Mouse (Mus musculus) embryonic facial prominence, embryonic 11.5 days (tissue): ENCODE measurements around the gene Iqgap1. TPM values are rescaled to one million over a fixed set of nuclear protein-coding genes. Genes with fewer than 3 reads are reported as not detected.

Experiments used
- ATAC-seq: fragments of 200-750 bp; cut with Nextera tagmentation; replicated peaks from 2 replicates; pipeline ENCODE4 v1.8.0; 2017; ENCODE audit warnings: low read depth; ENCODE audit not compliant: insufficient number of reproducible peaks, low FRiP score, low TSS enrichment
- DNase-seq: peaks from one replicate; pipeline ENCODE4 v3.0.0-alpha.2; 2015; ENCODE audit warnings: low spot score
- H3K27ac ChIP-seq: fragments of 300-500 bp; sonication (generic); replicated peaks from 2 replicates; pipeline ENCODE4 v1.5.1; 2014; ENCODE audit warnings: mild to moderate bottlenecking, low read depth, low read length, control low read depth
- H3K27me3 ChIP-seq: fragments of 300-500 bp; sonication (generic); 2 replicates; pipeline ENCODE4 v1.6.1; 2014; ENCODE audit warnings: mild to moderate bottlenecking, low read length, moderate library complexity, mixed read lengths; ENCODE audit not compliant: control insufficient read depth, insufficient read depth
- H3K36me3 ChIP-seq: fragments of 300-500 bp; sonication (generic); replicated peaks from 2 replicates; pipeline ENCODE4 v1.6.1; 2014; ENCODE audit warnings: low read depth, mild to moderate bottlenecking, low read length, moderate library complexity, mixed read lengths; ENCODE audit not compliant: control insufficient read depth, insufficient read depth
- H3K4me1 ChIP-seq: fragments of 300-500 bp; sonication (generic); 2 replicates; pipeline ENCODE4 v1.6.1; 2014; ENCODE audit warnings: low read length, mixed read lengths; ENCODE audit not compliant: control insufficient read depth, insufficient read depth
- H3K4me2 ChIP-seq: fragments of 300-500 bp; sonication (generic); 2 replicates; pipeline ENCODE4 v1.6.1; 2014; ENCODE audit warnings: low read depth, mild to moderate bottlenecking, control low read depth, low read length, moderate library complexity
- H3K4me3 ChIP-seq: fragments of 300-500 bp; sonication (generic); 2 replicates; pipeline ENCODE4 v1.5.1; 2014; ENCODE audit warnings: low read depth, low read length, control low read depth
- H3K9ac ChIP-seq: fragments of 300-500 bp; sonication (generic); replicated peaks from 2 replicates; pipeline ENCODE4 v1.6.1; 2014; ENCODE audit warnings: mild to moderate bottlenecking, control low read depth, low read length
- H3K9me3 ChIP-seq: fragments of 300-500 bp; sonication (generic); replicated peaks from 2 replicates; pipeline ENCODE4 v1.6.1; 2016; ENCODE audit warnings: mild to moderate bottlenecking, low read length, inconsistent platforms, mixed read lengths; ENCODE audit not compliant: control insufficient read depth
- WGBS: fragments of 180-500 bp; shearing (Covaris S2); extraction: QIAGEN DNeasy Blood & Tissue Kit; methylation state at CpG from one replicate; pipeline ENCODE4 v1.1.7; 2014; 5-methylcytosine and 5-hydroxymethylcytosine counted together
- polyA plus RNA-seq: library from polyadenylated mRNA; unstranded; fragments of >200 nt; fragmentation: Nextera tagmentation; extraction: Ambion mirVana; gene quantifications from 2 replicates; pipeline ENCODE4 v1.2.1, GENCODE M21; 2014

Iqgap1 gene
- polyA plus RNA-seq, 1 experiment from 2014 or later: 30.4 TPM

DNA sequence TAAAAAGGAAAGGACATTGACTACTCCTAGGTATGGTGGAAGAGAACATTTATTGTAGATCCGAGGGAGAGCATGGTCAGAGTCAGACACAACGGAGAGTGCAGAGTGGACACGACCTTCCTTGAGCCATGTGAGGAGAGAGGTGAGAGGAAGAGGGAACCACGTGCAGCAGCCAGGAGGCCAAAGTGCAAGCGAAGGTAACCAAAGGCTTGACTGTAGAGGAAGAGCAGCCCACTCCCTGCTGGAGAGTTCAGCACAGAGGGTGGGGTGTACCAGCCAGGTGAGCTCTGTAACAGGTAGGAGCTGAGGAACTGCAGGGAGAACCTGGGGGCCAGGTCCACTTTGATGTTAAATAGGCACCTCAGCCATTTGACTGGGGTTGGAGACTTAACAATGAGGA is 16.4 kb upstream of the Iqgap1 start:
- DNase-seq (no peak), ATAC-seq (no peak)
- H3K9me3 ChIP-seq: no peaks in the 10 kb centered on the region
- H3K4me2 ChIP-seq: no peak overlapping the region
- H3K4me1 ChIP-seq: no peaks in the 10 kb centered on the region
- H3K36me3 ChIP-seq: no peaks in the 10 kb centered on the region
- H3K9ac ChIP-seq: no peak overlapping the region
- no peak overlapping the region for H3K27ac ChIP-seq
- 65% methylated on average over 5 of the region's 5 CpGs for WGBS
- no peak overlapping the region for H3K4me3 ChIP-seq
- no peaks in the 10 kb centered on the region for H3K27me3 ChIP-seq

DNA sequence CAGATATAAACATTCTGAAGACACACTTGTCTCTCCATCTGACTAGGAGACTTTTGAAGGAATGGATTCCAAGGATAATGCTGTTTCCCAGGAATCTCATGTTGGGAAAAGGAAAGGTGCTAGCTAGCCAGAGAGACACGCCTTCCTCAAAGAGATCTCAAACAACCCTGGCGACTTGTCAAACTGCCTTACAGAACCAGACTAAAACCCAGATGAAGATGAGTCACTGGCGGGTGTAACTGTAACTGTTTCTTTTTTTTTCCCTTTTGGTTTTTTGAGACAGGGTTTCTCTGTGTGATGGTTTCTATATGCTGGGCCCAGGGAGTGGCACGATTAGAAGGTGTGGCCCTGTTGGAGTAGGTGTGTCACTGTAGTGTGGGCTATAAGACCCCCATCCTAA is 15.2 kb upstream of the Iqgap1 start:
- H3K27me3 ChIP-seq: no peaks in the 10 kb centered on the region

DNA sequence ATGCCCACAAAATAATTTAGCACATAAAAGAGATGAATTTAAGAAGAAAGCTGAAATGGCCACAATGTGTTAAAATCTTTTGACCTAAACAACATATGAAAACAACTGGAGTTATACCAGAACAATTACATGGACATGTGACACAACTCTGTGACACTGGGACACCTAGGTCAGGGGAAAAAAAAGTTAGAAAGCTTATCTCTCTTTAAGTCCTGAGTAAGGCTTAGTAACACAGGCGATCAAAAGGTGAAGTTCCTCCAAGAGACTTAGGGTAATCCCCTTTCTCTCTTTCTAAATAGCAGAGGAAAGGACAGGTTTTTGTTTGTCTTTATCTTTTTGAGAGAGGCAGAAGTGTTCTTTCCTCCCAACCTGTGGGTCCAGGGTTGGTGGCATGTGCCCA is 14.5 kb upstream of the Iqgap1 start:
- H3K4me1 ChIP-seq: no peaks in the 10 kb centered on the region; the same call in 1 of the 2 replicates
- no peak overlapping the region for H3K4me3 ChIP-seq
- H3K27me3 ChIP-seq: no peaks in the 10 kb centered on the region
- H3K36me3 ChIP-seq: no peaks in the 10 kb centered on the region
- H3K4me2 ChIP-seq: no peak overlapping the region
- H3K27ac ChIP-seq: no peak overlapping the region
- ATAC-seq: no peak
- no peak for DNase-seq
- no peaks in the 10 kb centered on the region for H3K9me3 ChIP-seq
- 44% methylated on average over 1 of the region's 1 CpGs for WGBS
- H3K9ac ChIP-seq: no peak overlapping the region

More for the DNA sequence above, 15.2 kb upstream of the Iqgap1 start:
- no peak overlapping the region for H3K4me2 ChIP-seq
- H3K4me3 ChIP-seq: no peak overlapping the region
- H3K27ac ChIP-seq: no peak overlapping the region
- no peaks in the 10 kb centered on the region for H3K36me3 ChIP-seq
- no peaks in the 10 kb centered on the region for H3K9me3 ChIP-seq
- 77% methylated on average over 4 of the region's 4 CpGs for WGBS
- H3K4me1 ChIP-seq: no peaks in the 10 kb centered on the region
- DNase-seq (no peak), ATAC-seq (no peak)
- H3K9ac ChIP-seq: no peak overlapping the region

DNA sequence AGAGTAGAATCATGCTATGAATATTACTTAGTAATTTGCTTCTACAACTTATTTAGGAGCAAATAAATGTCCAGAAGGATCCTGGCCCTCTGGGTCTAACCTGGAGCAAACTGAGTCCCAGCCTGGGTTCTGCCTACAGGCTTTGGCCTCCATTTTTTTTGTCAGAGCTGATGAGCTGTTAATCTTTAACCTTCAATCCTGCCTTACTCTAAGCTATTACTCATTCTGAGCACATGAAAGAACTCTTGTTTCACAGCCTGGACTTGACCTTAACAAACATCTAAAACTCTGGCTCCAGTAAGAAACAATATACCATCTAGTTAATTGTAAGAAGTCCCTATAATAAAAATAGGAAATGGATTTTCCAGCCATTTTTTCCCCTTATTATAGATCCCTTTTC is 14.0 kb upstream of the Iqgap1 start:
- H3K4me2 ChIP-seq: no peak overlapping the region
- H3K27ac ChIP-seq: no peak overlapping the region
- H3K4me1 ChIP-seq: no peaks in the 10 kb centered on the region; the same call in 1 of the 2 replicates
- no peaks in the 10 kb centered on the region for H3K9me3 ChIP-seq
- no peak overlapping the region for H3K4me3 ChIP-seq
- H3K9ac ChIP-seq: no peak overlapping the region
- no peaks in the 10 kb centered on the region for H3K36me3 ChIP-seq
- H3K27me3 ChIP-seq: no peaks in the 10 kb centered on the region
- ATAC-seq (no peak), DNase-seq (no peak)

DNA sequence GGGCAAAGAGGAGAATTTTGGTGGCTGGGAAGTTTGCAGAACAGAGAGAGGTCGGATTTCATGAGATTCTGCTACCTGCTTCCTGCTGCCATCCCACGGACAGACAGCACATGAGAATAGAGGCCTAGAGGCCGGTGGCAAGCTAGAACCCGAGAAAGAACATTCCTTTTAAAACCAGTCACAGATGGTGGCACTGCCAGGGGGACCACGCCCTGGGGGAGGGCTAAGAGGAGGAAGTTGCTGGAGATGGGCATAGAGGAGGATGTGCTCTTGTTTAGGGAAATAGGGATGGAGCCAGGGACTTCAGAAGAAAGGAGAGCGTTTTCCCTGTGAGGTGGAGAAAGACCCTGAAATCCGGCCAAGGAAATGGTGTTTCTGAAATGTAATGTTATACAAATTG is 12.5 kb upstream of the Iqgap1 start:
- no peaks in the 10 kb centered on the region for H3K9me3 ChIP-seq
- H3K9ac ChIP-seq: no peak overlapping the region
- H3K27me3 ChIP-seq: no peaks in the 10 kb centered on the region
- DNase-seq (no peak), ATAC-seq (no peak)
- H3K36me3 ChIP-seq: no peaks in the 10 kb centered on the region
- 31% methylated on average over 7 of the region's 7 CpGs for WGBS
- no peak overlapping the region for H3K4me2 ChIP-seq
- no peak overlapping the region for H3K27ac ChIP-seq
- no peak overlapping the region for H3K4me3 ChIP-seq
- H3K4me1 ChIP-seq: no peaks in the 10 kb centered on the region; the same call in 1 of the 2 replicates

DNA sequence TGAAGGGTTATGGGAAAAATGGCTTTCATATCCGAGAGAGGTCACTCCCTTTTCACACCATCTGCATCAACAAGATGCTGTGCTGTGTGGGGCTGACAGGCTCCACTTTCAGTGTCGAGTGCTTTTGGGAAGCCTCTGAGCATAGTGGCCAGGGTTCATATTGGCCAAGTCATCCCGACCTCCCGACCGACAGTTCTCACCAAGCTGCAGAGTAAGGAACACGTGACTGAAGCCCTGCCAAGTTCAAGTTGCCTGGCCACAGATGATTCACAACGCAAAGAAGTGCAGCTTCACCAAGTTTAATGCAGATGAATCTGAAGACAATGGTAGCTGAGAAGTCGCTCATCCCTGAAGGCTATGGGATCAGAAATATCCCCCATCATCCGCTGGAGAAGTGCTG is 12.0 kb upstream of the Iqgap1 start:
- ATAC-seq: no peak
- no peak overlapping the region for H3K4me3 ChIP-seq
- WGBS: 58% methylated on average over 9 of the region's 9 CpGs

DNA sequence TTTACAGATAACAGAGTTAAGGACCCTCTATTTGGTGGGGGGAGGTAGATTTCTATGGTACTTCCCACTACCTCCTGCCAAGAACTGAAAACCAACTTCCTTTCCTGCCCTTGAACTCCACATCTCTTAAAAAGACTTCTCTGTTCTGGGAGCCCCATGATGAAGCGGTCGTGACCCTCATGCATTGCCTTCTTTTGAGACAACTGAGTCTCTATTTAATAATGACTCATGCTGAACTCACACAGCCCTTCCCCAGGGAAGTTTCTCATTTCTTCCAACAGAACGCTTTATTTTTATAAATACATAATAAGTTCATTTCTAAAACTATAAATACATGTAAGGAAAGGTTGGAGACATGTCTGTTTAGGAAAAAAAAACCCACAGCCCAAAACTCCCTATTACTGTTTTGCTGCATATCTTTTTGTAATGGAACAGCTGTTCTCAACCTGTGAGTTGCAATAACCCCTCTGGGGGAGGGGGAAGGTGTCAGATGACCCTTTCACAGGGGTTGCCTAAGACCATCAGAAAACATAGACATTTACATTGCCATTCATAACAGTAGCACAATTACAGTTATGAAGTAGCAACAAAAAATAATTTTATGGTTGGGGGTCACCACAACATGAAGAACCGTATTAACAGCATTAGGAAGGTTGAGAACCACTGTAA is 10.3 kb upstream of the Iqgap1 start:
- H3K9ac ChIP-seq: no peak overlapping the region
- DNase-seq: no peak
- ATAC-seq: no peak
- no peak overlapping the region for H3K4me3 ChIP-seq
- H3K36me3 ChIP-seq: no peaks in the 10 kb centered on the region
- no peak overlapping the region for H3K4me2 ChIP-seq
- no peaks in the 10 kb centered on the region; the same call in 1 of the 2 replicates for H3K4me1 ChIP-seq
- no peaks in the 10 kb centered on the region for H3K27me3 ChIP-seq
- no peaks in the 10 kb centered on the region for H3K9me3 ChIP-seq
- H3K27ac ChIP-seq: no peak overlapping the region
- WGBS: 54% methylated on average over 4 of the region's 4 CpGs

More for the DNA sequence above, 12.0 kb upstream of the Iqgap1 start:
- Histone ChIP-seq H3K4me2 (no peak overlapping the region), H3K36me3 (no peaks in the 10 kb centered on the region), H3K27ac (no peak overlapping the region), H3K9ac (no peak overlapping the region), H3K27me3 (no peaks in the 10 kb centered on the region), H3K4me1 (no peaks in the 10 kb centered on the region; the same call in 1 of the 2 replicates), H3K9me3 (no peaks in the 10 kb centered on the region)
- no peak for DNase-seq

DNA sequence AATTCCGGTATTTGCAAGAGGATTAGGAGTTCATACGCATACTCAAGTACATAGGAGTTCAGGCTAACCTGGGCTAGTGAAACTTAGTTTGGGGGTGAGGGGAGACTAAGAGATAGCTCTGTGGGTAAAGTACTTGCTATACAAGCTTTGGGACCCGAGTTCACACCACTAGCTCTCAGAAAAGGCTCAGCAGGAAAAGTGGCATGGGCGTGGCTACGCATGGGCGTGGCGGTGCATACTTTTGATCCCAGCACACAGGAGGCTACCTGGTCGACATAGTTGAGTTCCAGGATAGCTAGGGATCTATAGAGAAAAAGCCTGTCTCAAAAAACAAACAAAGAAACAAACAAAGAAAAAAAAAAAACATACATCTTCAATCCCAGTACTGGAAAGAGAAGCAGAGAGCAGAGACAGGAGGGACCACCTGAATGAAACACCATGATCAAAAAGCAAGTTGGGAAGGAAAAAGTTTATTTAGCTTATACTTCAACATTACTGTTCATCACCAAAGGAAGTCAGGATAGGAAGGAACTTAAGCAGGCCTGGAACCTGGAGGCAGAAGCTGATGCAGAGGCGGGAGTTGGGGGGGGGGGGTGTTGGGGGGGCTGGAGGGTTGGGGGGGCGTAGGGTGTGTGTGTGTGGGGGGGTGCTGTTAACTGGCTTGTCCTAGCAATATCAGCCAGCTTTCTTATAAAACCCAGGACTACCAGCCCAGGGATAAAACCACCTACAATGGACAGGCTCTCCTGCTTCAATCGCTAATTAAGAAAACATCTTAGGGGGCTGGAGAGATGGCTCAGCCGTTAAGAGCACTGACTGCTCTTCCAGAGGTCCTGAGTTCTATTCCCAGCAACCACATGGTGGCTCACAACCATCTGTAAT is 8.1 kb upstream of the Iqgap1 start:
- H3K4me1 ChIP-seq: no peaks in the 10 kb centered on the region; the same call in 1 of the 2 replicates
- ATAC-seq (no peak), DNase-seq (no peak)
- H3K36me3 ChIP-seq: no peaks in the 10 kb centered on the region
- no peak overlapping the region for H3K27ac ChIP-seq
- no peaks in the 10 kb centered on the region for H3K9me3 ChIP-seq
- 35% methylated on average over 11 of the region's 12 CpGs for WGBS
- no peaks in the 10 kb centered on the region for H3K27me3 ChIP-seq
- H3K4me3 ChIP-seq: no peak overlapping the region
- no peak overlapping the region for H3K4me2 ChIP-seq
- H3K9ac ChIP-seq: no peak overlapping the region
